Mouse (Mus musculus): Measurements from ENCODE around the gene Adgrl2. TPM values are rescaled to one million over a fixed set of nuclear protein-coding genes. Genes with fewer than 3 reads are reported as not detected.

The Adgrl2 gene
- polyA plus RNA-seq, 1 experiment: 90.3 TPM

DNA sequence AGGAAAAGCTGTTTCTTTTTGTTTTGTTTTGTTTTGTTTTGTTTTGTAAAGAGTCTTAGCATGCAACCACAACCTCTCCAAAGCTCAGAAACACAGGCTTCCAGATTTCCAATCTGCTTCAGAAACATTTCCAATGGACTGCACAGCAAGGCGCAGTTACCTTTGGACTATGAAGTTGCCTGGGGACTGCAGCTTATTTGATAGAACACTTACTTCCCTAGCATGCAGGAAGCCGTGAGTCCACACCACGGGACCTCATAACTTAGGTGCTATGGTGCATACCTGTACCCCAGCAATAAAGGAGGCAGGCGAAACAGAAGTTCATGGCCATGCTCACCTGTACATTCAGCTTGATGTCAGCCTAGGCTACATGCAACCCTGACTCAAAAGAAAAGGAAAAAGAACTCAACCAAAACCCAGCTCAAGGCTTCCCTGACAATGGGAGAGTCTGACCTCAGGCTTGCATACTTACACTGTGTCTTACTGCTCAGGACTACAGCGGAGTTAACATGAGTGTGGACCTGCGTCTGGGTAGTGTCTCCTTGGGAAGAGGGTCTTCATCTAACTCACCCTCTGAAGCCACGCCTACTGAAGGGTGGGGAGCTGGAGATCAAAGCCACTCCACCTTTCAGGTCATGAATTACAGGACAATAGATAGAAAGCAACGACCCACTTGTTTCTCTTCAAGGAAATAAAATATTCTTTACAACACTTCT lies 91.7 kb downstream of the Adgrl2 start:
- TF ChIP-seq POLR2A (IDR thresholded peaks at IDR 0.05; ENCODE audit: extremely low read depth, insufficient read depth, low read length) (no peak), CTCF (IDR thresholded peaks at IDR 0.05; ENCODE audit: extremely low read depth, insufficient read depth, low read length) (no peak)
- no peak overlapping the region for H3K27ac ChIP-seq (ENCODE audit: insufficient read depth, low read length)
- peaks cover 3% of the 10 kb centered on the region; the same call in 1 of the 2 replicates for H3K4me1 ChIP-seq (ENCODE audit: control insufficient read depth, insufficient read depth, low read length)
- no peak overlapping the region for H3K4me3 ChIP-seq (ENCODE audit: insufficient read depth, low read length)

DNA sequence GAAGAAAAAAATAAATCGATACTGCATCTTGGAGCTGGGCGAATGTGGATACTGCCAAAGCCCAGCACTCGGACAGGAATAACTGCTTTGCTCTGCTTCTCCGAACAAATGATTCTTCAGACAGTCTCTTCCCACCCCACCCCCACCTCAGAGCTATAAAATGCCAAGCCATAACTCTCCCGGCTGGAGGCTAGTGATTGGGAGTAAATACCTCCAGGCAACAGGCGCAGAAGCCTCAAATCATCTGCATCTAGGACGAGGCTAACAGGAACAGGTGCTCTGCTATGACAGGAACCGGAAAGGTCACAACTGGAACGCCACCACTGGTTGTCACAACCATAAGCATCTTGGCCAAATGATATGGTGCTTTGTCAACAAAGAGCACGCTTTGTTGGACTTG lies 94.1 kb downstream of the Adgrl2 start:
- Histone ChIP-seq H3K27ac (ENCODE audit: insufficient read depth, low read length) (no peak overlapping the region), H3K4me1 (ENCODE audit: control insufficient read depth, insufficient read depth, low read length) (peaks cover 3% of the 10 kb centered on the region; the same call in 1 of the 2 replicates), H3K4me3 (ENCODE audit: insufficient read depth, low read length) (no peak overlapping the region)
- no peak for TF ChIP-seq POLR2A (IDR thresholded peaks at IDR 0.05; ENCODE audit: extremely low read depth, insufficient read depth, low read length)

DNA sequence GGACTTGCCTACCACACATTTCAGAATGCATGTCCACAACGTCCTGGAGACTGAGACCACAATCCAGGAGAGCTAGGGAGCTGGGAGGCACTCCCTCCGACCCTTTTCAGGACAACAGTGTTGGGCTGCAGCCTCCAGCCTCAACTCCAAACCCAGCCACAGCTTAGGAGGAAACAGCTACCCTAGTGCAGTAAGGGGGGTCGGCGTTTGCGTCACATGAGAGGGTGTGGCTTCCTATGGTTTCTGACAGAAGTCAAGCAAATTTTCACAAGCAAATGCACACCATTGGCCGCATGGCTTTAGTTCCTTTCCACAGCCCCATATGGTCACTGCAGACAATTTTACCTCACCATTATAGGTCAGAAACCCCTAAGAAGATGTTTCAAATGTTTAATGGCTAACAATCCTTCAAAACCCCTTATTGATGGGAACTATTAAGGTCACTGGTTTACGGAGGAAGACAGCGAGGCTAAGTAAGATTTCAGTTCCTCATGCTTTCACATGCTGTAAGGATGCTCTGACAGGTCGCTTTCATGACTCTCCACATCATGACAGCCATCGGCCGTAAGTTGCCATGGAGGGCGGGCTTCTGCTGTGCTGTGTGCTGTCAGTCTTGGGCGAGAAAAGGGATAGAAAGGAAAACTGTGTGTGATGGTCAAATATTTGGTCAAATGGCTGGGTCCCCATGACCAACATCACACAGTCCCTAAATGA lies 94.8 kb downstream of the Adgrl2 start:
- TF ChIP-seq CTCF (IDR thresholded peaks at IDR 0.05; ENCODE audit: extremely low read depth, insufficient read depth, low read length) (no peak), POLR2A (IDR thresholded peaks at IDR 0.05; ENCODE audit: extremely low read depth, insufficient read depth, low read length) (no peak)
- no peak overlapping the region for H3K27ac ChIP-seq (ENCODE audit: insufficient read depth, low read length)
- peaks cover 3% of the 10 kb centered on the region; the same call in 1 of the 2 replicates for H3K4me1 ChIP-seq (ENCODE audit: control insufficient read depth, insufficient read depth, low read length)
- no peak overlapping the region for H3K4me3 ChIP-seq (ENCODE audit: insufficient read depth, low read length)

DNA sequence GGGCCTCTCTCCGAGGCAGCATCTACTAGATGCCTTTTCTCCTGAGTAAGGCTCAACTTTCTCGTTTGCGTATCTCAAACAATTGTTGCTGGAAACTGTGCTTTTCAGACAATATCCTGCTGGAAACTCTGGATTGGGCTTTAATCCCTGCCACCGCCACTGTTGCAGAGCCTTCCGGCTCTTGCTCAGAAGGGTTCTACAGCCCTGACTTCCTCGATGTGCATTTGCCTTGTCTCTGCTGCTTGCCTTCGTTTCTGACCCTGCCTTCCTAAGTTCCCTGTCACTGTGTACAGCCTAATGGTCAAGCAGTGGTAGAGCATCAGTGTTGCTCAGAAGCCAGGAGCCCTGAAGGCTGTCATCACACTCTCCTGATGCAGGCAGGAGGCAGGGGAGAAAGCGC lies 95.5 kb downstream of the Adgrl2 start:
- H3K4me1 ChIP-seq (ENCODE audit: control insufficient read depth, insufficient read depth, low read length): peaks cover 3% of the 10 kb centered on the region; the same call in 1 of the 2 replicates
- no peak overlapping the region for H3K27ac ChIP-seq (ENCODE audit: insufficient read depth, low read length)
- H3K4me3 ChIP-seq (ENCODE audit: insufficient read depth, low read length): no peak overlapping the region
- TF ChIP-seq CTCF (IDR thresholded peaks at IDR 0.05; ENCODE audit: extremely low read depth, insufficient read depth, low read length) (no peak), POLR2A (IDR thresholded peaks at IDR 0.05; ENCODE audit: extremely low read depth, insufficient read depth, low read length) (no peak)

DNA sequence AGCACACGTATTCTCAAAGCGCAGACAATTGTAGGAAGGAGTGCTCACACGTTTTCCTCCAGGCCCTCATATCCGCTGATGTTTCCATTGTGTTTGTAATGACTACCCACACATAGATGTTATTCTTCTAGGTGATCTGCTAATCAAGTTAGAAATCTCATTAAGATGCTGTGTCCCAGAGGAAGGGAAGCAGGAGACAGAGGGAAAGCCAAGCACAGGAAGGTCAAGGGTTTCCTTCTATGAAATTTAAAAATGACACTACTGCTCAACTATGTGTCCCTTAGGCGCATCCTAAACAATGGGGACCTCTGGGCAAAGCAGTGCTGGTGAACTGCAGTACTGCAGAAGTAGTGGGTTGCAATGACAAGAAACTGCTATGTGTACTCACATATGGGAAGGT lies 102.5 kb downstream of the Adgrl2 start:
- Histone ChIP-seq H3K4me1 (ENCODE audit: control insufficient read depth, insufficient read depth, low read length) (no peaks in the 10 kb centered on the region; the same call in 1 of the 2 replicates), H3K27ac (ENCODE audit: insufficient read depth, low read length) (no peak overlapping the region), H3K4me3 (ENCODE audit: insufficient read depth, low read length) (no peak overlapping the region)
- no peak for TF ChIP-seq CTCF (IDR thresholded peaks at IDR 0.05; ENCODE audit: extremely low read depth, insufficient read depth, low read length)
- no peak for TF ChIP-seq POLR2A (IDR thresholded peaks at IDR 0.05; ENCODE audit: extremely low read depth, insufficient read depth, low read length)

DNA sequence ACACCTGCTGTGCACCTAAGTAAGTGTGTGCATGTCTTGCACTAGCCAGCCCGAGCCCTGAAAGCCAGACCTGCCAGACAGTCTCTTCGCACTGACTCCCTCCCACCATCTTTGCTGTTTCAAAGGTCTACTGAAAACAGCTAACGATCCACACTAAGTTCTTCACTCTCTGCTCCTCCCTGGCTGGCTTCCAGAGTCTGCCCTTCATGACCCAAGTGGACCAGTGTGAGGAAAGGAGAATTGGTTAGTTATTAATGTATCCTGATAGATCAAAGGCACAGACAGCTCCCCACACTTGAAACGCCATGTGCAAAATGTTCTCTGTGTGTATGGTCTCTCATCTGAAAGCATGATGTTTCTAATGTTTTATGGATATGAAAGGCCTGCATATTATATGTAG lies 103.4 kb downstream of the Adgrl2 start:
- no peak overlapping the region for H3K27ac ChIP-seq (ENCODE audit: insufficient read depth, low read length)
- no peak overlapping the region for H3K4me3 ChIP-seq (ENCODE audit: insufficient read depth, low read length)
- TF ChIP-seq CTCF (IDR thresholded peaks at IDR 0.05; ENCODE audit: extremely low read depth, insufficient read depth, low read length) (no peak), POLR2A (IDR thresholded peaks at IDR 0.05; ENCODE audit: extremely low read depth, insufficient read depth, low read length) (no peak)
- no peaks in the 10 kb centered on the region; the same call in 1 of the 2 replicates for H3K4me1 ChIP-seq (ENCODE audit: control insufficient read depth, insufficient read depth, low read length)

DNA sequence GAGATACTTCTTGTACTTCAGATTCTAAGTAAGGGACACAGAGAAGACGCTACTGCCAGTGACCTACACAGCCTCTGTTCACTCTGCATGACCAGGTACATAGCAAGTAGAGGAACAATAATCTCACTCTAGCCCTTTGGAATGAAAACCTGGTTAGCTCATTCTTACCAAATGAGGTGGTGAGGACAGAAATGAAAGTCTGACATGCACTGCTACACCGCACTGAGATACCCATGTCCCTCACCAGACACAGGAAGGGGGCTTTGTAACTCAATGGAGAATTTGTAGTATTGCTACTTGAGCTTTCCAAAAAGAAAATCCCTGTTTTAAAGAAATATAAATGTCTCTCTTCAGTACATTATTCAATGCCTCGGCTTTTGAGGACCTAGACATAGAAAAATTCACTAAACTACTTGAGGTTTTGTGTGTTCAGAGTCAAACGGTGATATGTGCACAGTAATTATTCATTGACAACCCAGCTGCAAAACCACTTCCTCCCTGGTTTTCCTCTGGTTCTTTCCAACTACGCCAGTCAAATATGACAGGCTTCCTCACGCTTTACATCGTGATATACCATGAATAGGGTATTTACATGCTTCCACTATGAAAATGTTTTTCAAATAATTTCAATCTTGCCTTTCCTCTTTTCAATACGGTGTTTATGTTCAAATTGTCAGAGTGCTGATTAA lies 104.2 kb downstream of the Adgrl2 start:
- TF ChIP-seq CTCF (IDR thresholded peaks at IDR 0.05; ENCODE audit: extremely low read depth, insufficient read depth, low read length) (no peak), POLR2A (IDR thresholded peaks at IDR 0.05; ENCODE audit: extremely low read depth, insufficient read depth, low read length) (no peak)
- Histone ChIP-seq H3K27ac (ENCODE audit: insufficient read depth, low read length) (no peak overlapping the region), H3K4me3 (ENCODE audit: insufficient read depth, low read length) (no peak overlapping the region), H3K4me1 (ENCODE audit: control insufficient read depth, insufficient read depth, low read length) (no peaks in the 10 kb centered on the region; the same call in 1 of the 2 replicates)

DNA sequence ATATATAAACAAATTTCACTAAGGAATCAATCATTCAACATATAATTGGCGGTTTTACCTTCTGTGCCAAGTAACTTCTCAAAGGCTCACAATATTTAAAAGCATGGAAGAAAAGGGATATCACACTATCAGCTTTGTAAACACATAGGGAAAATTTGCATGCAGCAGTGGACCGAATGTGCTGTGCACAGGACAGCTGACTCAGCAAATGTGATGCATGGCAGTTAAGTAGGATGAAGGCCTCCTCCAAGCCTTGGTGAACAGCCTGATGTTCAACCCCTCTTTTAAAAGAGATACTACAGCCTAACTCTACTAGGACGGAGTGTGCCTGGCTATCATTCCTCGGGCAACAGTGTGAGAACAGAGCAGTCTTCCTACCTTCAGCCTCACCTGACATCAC lies 105.2 kb downstream of the Adgrl2 start:
- TF ChIP-seq CTCF (IDR thresholded peaks at IDR 0.05; ENCODE audit: extremely low read depth, insufficient read depth, low read length) (no peak), POLR2A (IDR thresholded peaks at IDR 0.05; ENCODE audit: extremely low read depth, insufficient read depth, low read length) (no peak)
- no peak overlapping the region for H3K27ac ChIP-seq (ENCODE audit: insufficient read depth, low read length)
- no peak overlapping the region for H3K4me3 ChIP-seq (ENCODE audit: insufficient read depth, low read length)
- H3K4me1 ChIP-seq (ENCODE audit: control insufficient read depth, insufficient read depth, low read length): no peaks in the 10 kb centered on the region; the same call in 1 of the 2 replicates

DNA sequence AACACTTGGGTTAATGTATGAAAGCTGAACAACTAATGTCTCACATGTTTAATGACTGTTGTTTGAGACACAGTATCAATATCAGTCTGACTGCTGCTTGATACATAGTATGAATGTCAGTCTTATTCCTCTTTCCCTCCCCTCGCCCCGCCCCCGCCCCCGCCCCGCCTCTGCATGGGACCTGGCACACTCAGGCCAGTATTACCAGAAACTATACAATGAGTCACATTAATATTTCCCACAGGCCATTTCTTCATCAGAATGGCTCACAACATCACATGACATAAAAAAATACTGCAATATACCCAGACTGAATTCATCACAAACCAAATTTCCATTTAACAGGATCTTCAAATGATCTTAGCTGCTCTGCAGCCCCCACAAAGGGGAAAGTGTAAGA lies 108.9 kb downstream of the Adgrl2 start:
- peaks cover 3% of the 10 kb centered on the region; the same call in 1 of the 2 replicates for H3K4me1 ChIP-seq (ENCODE audit: control insufficient read depth, insufficient read depth, low read length)
- no peak overlapping the region for H3K4me3 ChIP-seq (ENCODE audit: insufficient read depth, low read length)
- no peak overlapping the region for H3K27ac ChIP-seq (ENCODE audit: insufficient read depth, low read length)
- TF ChIP-seq CTCF (IDR thresholded peaks at IDR 0.05; ENCODE audit: extremely low read depth, insufficient read depth, low read length) (no peak), POLR2A (IDR thresholded peaks at IDR 0.05; ENCODE audit: extremely low read depth, insufficient read depth, low read length) (no peak)

Data from cortical plate, adult 2 months (tissue).